Mouse (Mus musculus) embryonic facial prominence, embryonic 10.5 days (tissue): ENCODE results near the gene Miox. TPM values are rescaled to one million over a fixed set of nuclear protein-coding genes. Genes with fewer than 3 reads are reported as not detected.

Source experiments
- DNase-seq: peaks from one replicate; pipeline ENCODE4 v3.0.0-alpha.2; 2017; ENCODE audit warnings: low spot score
- H3K27ac ChIP-seq: fragments of 300-500 bp; sonication (generic); replicated peaks from 2 replicates; pipeline ENCODE4 v1.5.1; 2016; ENCODE audit warnings: mild to moderate bottlenecking
- H3K27me3 ChIP-seq: fragments of 300-500 bp; sonication (generic); replicated peaks from 2 replicates; pipeline ENCODE4 v1.6.1; 2016; ENCODE audit warnings: low read depth, mild to moderate bottlenecking; ENCODE audit not compliant: poor library complexity, severe bottlenecking
- H3K36me3 ChIP-seq: fragments of 300-500 bp; sonication (generic); replicated peaks from 2 replicates; pipeline ENCODE4 v1.6.1; 2016; ENCODE audit warnings: mild to moderate bottlenecking, moderate library complexity
- H3K4me1 ChIP-seq: fragments of 300-500 bp; sonication (generic); 2 replicates; pipeline ENCODE4 v1.6.1; 2016
- H3K4me3 ChIP-seq: fragments of 300-500 bp; sonication (generic); 2 replicates; pipeline ENCODE4 v1.5.1; 2016; ENCODE audit warnings: mild to moderate bottlenecking, moderate library complexity
- H3K9me3 ChIP-seq: fragments of 300-500 bp; sonication (generic); 2 replicates; pipeline ENCODE4 v1.6.1; 2016; ENCODE audit warnings: mild to moderate bottlenecking
- WGBS: fragments of 180-500 bp; shearing (Covaris S2); methylation state at CpG from one replicate; pipeline ENCODE4 v1.1.7; 2016; 5-methylcytosine and 5-hydroxymethylcytosine counted together
- polyA plus RNA-seq: library from polyadenylated mRNA; unstranded; fragments of >200 nt; fragmentation: Nextera tagmentation; extraction: Ambion mirVana; gene quantifications from 2 replicates; pipeline ENCODE4 v1.2.1, GENCODE M21; 2016

Miox gene
- polyA plus RNA-seq, result not detected in 2 replicates

- WGBS, result 89% methylated on average over 7 of the region's 7 CpGs
- Histone ChIP-seq H3K36me3 (no peaks in the 10 kb centered on the region), H3K27me3 (no peaks in the 10 kb centered on the region), H3K9me3 (no peaks in the 10 kb centered on the region), H3K27ac (no peak within 1 kb of the TSS), H3K4me1 (no peaks in the 10 kb centered on the region), H3K4me3 (no peak within 1 kb of the TSS)
- no peak for DNase-seq
Observed at GRCm38 (mm10) chr15:89334271-89334670, at the start of gene Miox. TSS of gene Miox (plus strand) at chr15:89334398.

- Histone ChIP-seq H3K36me3 (peaks cover 98% of the 10 kb centered on the region), H3K9me3 (no peaks in the 10 kb centered on the region), H3K4me1 (no peaks in the 10 kb centered on the region)
Observed at GRCm38 (mm10) chr15:89285004-89285403, 49.2 kb upstream of the Miox start.

DNA sequence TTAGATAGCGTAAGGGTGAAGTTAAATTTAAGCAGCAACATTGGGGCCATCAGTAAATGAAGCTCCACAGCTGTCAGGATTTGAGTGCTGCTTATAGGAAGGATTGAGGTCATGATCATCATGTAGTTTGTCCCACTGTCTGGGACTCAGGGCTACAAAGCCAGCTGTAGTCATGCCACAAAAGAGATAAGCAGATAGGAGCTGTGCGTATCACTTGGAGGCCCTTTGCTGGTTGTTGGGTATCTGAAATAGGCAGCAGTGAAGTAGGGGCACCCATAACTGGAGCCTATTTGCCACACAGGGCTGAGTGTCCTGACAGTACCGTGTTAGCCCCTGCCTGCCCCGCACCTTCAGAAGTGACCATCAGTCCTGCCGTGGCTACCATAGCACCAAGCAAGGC is 48.7 kb upstream of the Miox start:
- WGBS, result 93% methylated on average over 5 of the region's 5 CpGs
- Histone ChIP-seq H3K36me3 (peaks cover 98% of the 10 kb centered on the region), H3K4me3 (no peak overlapping the region)

More at GRCm38 (mm10) chr15:89285004-89285403, 49.2 kb upstream of the Miox start:
- Histone ChIP-seq H3K27ac (no peak overlapping the region), H3K27me3 (no peaks in the 10 kb centered on the region), H3K4me3 (no peak overlapping the region)
- DNase-seq, result no peak

DNA sequence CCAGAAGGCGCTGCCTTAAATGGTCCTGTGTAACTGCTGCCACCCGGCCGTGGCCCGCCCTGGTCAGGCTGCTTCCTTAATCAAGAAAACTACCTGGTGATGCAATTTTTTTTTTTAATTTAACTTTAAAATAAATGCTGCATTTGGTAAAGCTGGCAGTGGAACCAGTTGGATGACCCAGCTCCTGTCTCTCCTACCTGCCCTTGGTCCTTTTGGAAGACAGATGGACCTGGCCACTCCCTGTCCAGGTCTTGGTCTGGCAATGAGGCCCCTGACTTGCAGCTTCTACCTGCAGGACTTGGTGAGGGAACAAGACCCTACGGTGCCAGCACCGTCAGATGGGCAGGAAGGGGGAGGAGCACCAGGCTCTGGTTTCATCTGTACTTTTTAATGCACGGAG is 48.1 kb upstream of the Miox start:
- DNase-seq, result no peak
- Histone ChIP-seq H3K27me3 (no peaks in the 10 kb centered on the region), H3K4me3 (no peak overlapping the region), H3K9me3 (no peaks in the 10 kb centered on the region), H3K36me3 (peaks cover 98% of the 10 kb centered on the region), H3K4me1 (no peaks in the 10 kb centered on the region), H3K27ac (no peak overlapping the region)
- 88% methylated on average over 7 of the region's 7 CpGs for WGBS

More for the DNA sequence above, 48.7 kb upstream of the Miox start:
- Histone ChIP-seq H3K27ac (no peak overlapping the region), H3K27me3 (no peaks in the 10 kb centered on the region), H3K4me1 (no peaks in the 10 kb centered on the region), H3K9me3 (no peaks in the 10 kb centered on the region)
- DNase-seq, result no peak

GRCm38 (mm10) chr15:89286582-89286981 is 47.6 kb upstream of the Miox start:
- Histone ChIP-seq H3K9me3 (no peaks in the 10 kb centered on the region), H3K36me3 (peaks cover 98% of the 10 kb centered on the region), H3K4me1 (no peaks in the 10 kb centered on the region), H3K27ac (no peak overlapping the region), H3K4me3 (no peak overlapping the region), H3K27me3 (no peaks in the 10 kb centered on the region)
- DNase-seq, result no peak
- WGBS, result 96% methylated on average over 5 of the region's 5 CpGs

GRCm38 (mm10) chr15:89288227-89288767 is 45.9 kb upstream of the Miox start:
- DNase-seq, result no peak
- 92% methylated on average over 23 of the region's 23 CpGs for WGBS
- H3K27me3 ChIP-seq, result no peaks in the 10 kb centered on the region
- H3K4me3 ChIP-seq, result no peak overlapping the region
- peaks cover 98% of the 10 kb centered on the region for H3K36me3 ChIP-seq
- no peaks in the 10 kb centered on the region for H3K9me3 ChIP-seq
- H3K4me1 ChIP-seq, result no peaks in the 10 kb centered on the region
- H3K27ac ChIP-seq, result no peak overlapping the region

DNA sequence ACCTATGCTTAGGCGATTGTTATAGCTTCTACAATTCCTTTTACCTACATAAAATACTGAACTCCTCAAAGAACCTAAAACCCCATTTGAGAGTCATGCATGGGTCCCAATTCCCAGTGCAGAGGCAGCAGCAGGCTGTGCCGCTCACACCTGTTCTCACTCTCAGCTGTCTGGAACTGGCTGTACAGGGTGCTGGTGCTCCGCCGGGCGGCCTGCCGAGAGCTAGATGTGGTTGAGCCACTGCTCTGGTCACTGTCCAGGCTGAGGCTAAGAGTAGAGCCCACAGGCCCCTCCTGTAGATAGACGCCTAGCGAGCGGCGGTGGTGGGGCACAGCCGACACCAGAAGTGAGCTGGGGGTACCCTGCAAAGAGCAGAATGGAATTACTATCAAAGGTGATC is 44.7 kb upstream of the Miox start:
- no peaks in the 10 kb centered on the region for H3K4me1 ChIP-seq

DNA sequence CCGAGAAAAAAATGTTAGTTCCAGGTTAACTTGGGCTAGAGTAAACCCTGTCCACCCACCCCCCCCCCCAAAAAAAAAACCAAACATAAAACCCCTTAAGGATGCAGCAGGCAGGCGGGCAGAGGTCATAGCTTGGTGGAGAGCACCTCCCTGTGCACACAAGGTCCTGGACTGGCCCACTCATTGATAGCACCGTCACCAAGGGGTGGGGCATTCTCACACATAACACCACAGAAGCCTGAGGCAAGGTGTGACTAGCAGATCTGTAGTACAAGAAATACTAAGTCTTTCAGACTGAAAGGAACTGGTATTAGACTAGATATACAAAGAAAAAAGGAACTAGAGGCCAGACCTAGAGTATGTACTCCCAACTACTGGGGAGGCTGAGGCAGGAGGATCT is 42.7 kb upstream of the Miox start:
- Histone ChIP-seq H3K4me1 (no peaks in the 10 kb centered on the region), H3K4me3 (no peak overlapping the region), H3K9me3 (no peaks in the 10 kb centered on the region), H3K27ac (no peak overlapping the region), H3K27me3 (no peaks in the 10 kb centered on the region), H3K36me3 (peaks cover 100% of the 10 kb centered on the region)
- no peak for DNase-seq
- WGBS, result 88% methylated on average over 3 of the region's 3 CpGs

More for the DNA sequence above, 44.7 kb upstream of the Miox start:
- H3K36me3 ChIP-seq, result peaks cover 98% of the 10 kb centered on the region
- H3K9me3 ChIP-seq, result no peaks in the 10 kb centered on the region
- no peaks in the 10 kb centered on the region for H3K27me3 ChIP-seq
- 95% methylated on average over 11 of the region's 11 CpGs for WGBS
- H3K27ac ChIP-seq, result no peak overlapping the region
- no peak for DNase-seq
- H3K4me3 ChIP-seq, result no peak overlapping the region

- no peak for DNase-seq
- no peak overlapping the region for H3K27ac ChIP-seq
- H3K36me3 ChIP-seq, result peaks cover 100% of the 10 kb centered on the region
- H3K4me1 ChIP-seq, result no peaks in the 10 kb centered on the region
- no peak overlapping the region for H3K4me3 ChIP-seq
- H3K9me3 ChIP-seq, result no peaks in the 10 kb centered on the region
- 90% methylated on average over 2 of the region's 2 CpGs for WGBS
- no peaks in the 10 kb centered on the region for H3K27me3 ChIP-seq
Observed at GRCm38 (mm10) chr15:89292795-89293194, 41.4 kb upstream of the Miox start.

- H3K4me1 ChIP-seq, result no peaks in the 10 kb centered on the region
- H3K9me3 ChIP-seq, result no peaks in the 10 kb centered on the region
- H3K4me3 ChIP-seq, result no peak overlapping the region
- DNase-seq, result no peak
- WGBS, result 92% methylated on average over 10 of the region's 10 CpGs
- H3K36me3 ChIP-seq, result peaks cover 97% of the 10 kb centered on the region
- no peak overlapping the region for H3K27ac ChIP-seq
- H3K27me3 ChIP-seq, result no peaks in the 10 kb centered on the region
Observed at GRCm38 (mm10) chr15:89293778-89294177, 40.4 kb upstream of the Miox start.

DNA sequence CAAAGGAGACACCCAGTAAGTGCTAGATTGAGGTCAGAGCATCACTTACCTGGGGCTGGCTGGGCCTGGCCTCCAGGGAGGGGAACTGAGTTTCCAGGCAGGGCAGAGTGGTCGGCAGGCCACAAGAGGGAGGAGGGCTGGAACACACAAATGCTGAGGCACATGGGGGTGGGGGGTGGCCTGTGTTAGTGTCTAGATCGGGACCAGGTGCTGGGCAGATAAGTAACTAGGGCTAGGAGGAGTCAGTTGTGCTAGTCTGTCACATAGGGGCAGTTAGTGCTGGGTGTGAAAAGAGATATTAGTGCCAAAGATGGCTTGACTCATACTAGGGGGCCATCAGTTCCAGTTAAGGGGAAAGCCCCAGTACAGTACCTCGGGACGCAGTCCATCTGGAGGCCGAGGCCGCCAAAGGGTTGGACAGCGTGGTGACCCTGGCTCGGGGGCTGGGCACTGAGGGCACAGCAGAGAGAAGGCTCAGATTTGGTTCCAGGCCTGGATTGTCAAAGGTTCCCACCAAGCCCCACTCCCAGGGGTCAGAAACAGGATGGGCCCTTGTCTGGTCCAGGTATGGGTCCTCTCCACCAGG is 38.5 kb upstream of the Miox start:
- Histone ChIP-seq H3K27me3 (no peaks in the 10 kb centered on the region), H3K36me3 (peaks cover 96% of the 10 kb centered on the region), H3K4me1 (no peaks in the 10 kb centered on the region), H3K4me3 (no peak overlapping the region), H3K27ac (no peak overlapping the region), H3K9me3 (no peaks in the 10 kb centered on the region)
- WGBS, result 85% methylated on average over 8 of the region's 8 CpGs
- no peak for DNase-seq

GRCm38 (mm10) chr15:89296465-89296864 is 37.7 kb upstream of the Miox start:
- H3K9me3 ChIP-seq, result no peaks in the 10 kb centered on the region
- peaks cover 96% of the 10 kb centered on the region for H3K36me3 ChIP-seq
- 82% methylated on average over 1 of the region's 1 CpGs for WGBS
- no peak overlapping the region for H3K27ac ChIP-seq
- no peak overlapping the region for H3K4me3 ChIP-seq
- no peaks in the 10 kb centered on the region for H3K4me1 ChIP-seq
- H3K27me3 ChIP-seq, result no peaks in the 10 kb centered on the region
- no peak for DNase-seq

- H3K36me3 ChIP-seq, result peaks cover 96% of the 10 kb centered on the region
Observed at GRCm38 (mm10) chr15:89297695-89298094, 36.5 kb upstream of the Miox start.

More at GRCm38 (mm10) chr15:89297695-89298094, 36.5 kb upstream of the Miox start:
- 93% methylated on average over 2 of the region's 2 CpGs for WGBS
- no peaks in the 10 kb centered on the region for H3K4me1 ChIP-seq
- no peak overlapping the region for H3K4me3 ChIP-seq
- no peaks in the 10 kb centered on the region for H3K9me3 ChIP-seq
- no peaks in the 10 kb centered on the region for H3K27me3 ChIP-seq
- no peak for DNase-seq
- no peak overlapping the region for H3K27ac ChIP-seq
